Mouse (Mus musculus) forebrain, embryonic 11.5 days (tissue): ENCODE results near the gene Tigd4. TPM values are rescaled to one million over a fixed set of nuclear protein-coding genes. Genes with fewer than 3 reads are reported as not detected.

Source experiments
- ATAC-seq: fragments of 200-750 bp; cut with Nextera tagmentation; replicated peaks from 2 replicates; pipeline ENCODE4 v1.8.0; 2017; ENCODE audit warnings: moderate TSS enrichment; ENCODE audit not compliant: low FRiP score
- DNase-seq: peaks from one replicate; pipeline ENCODE4 v3.0.0-alpha.2; 2017; ENCODE audit warnings: low spot score
- H3K27ac ChIP-seq: fragments of 300-500 bp; sonication (generic); 2 replicates; pipeline ENCODE4 v1.5.1; 2014; ENCODE audit warnings: low read depth, low read length
- H3K27me3 ChIP-seq: fragments of 300-500 bp; sonication (generic); 2 replicates; pipeline ENCODE4 v1.6.1; 2014; ENCODE audit warnings: mild to moderate bottlenecking, low read length, mixed read lengths; ENCODE audit not compliant: control insufficient read depth, insufficient read depth
- H3K36me3 ChIP-seq: fragments of 300-500 bp; sonication (generic); 2 replicates; pipeline ENCODE4 v1.6.1; 2014; ENCODE audit warnings: mild to moderate bottlenecking, low read length, moderate library complexity, mixed read lengths; ENCODE audit not compliant: control insufficient read depth, insufficient read depth
- H3K4me1 ChIP-seq: fragments of 300-500 bp; sonication (generic); replicated peaks from 2 replicates; pipeline ENCODE4 v1.6.1; 2014; ENCODE audit warnings: low read length, mixed read lengths; ENCODE audit not compliant: control insufficient read depth, insufficient read depth
- H3K4me2 ChIP-seq: fragments of 300-500 bp; sonication (generic); 2 replicates; pipeline ENCODE4 v1.6.1; 2014; ENCODE audit warnings: low read depth, mild to moderate bottlenecking, low read length, moderate library complexity, mixed read lengths; ENCODE audit not compliant: severe bottlenecking
- H3K4me3 ChIP-seq: fragments of 300-500 bp; sonication (generic); 2 replicates; pipeline ENCODE4 v1.5.1; 2014; ENCODE audit warnings: low read depth, low read length
- H3K9ac ChIP-seq: fragments of 300-500 bp; sonication (generic); 2 replicates; pipeline ENCODE4 v1.6.1; 2014; ENCODE audit warnings: low read length
- H3K9me3 ChIP-seq: fragments of 300-500 bp; sonication (generic); 2 replicates; pipeline ENCODE4 v1.6.1; 2016; ENCODE audit warnings: low read length, mixed read lengths; ENCODE audit not compliant: control insufficient read depth
- WGBS: fragments of 180-500 bp; shearing (Covaris S2); extraction: QIAGEN DNeasy Blood & Tissue Kit; methylation state at CpG from one replicate; pipeline ENCODE4 v1.1.7; 2014; 5-methylcytosine and 5-hydroxymethylcytosine counted together
- polyA plus RNA-seq: library from polyadenylated mRNA; unstranded; fragments of >200 nt; fragmentation: Nextera tagmentation; extraction: Ambion mirVana; gene quantifications from 2 replicates; pipeline ENCODE4 v1.2.1, GENCODE M21; 2014

Tigd4 gene
- polyA plus RNA-seq, 1 experiment from 2014 or later = not detected

GRCm38 (mm10) chr3:84619056-84619455, 25.7 kb downstream of the Tigd4 start:
- no peak for ATAC-seq
- WGBS = 90% methylated on average over 7 of the region's 7 CpGs
- no peaks in the 10 kb centered on the region for H3K27me3 ChIP-seq

DNA sequence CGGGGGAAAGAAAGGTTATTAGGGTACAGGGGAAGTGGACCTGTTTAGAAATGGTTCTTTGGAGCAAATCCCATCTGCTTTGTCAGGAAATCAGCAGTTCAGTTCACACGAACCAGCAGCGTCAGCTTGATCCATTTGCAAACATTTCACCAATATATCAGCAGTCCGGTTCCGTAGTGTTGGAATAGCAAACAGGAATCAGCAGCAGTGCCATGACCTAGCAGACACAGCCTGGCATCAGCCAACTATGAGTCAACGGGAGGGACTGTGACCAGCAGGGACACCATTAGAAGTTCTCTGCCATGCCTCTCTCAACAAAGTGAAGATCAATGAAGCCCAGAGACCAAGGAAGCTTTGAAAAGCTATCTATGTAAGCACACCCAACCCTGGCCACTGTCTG, 26.4 kb downstream of the Tigd4 start:
- Histone ChIP-seq H3K9me3 (no peaks in the 10 kb centered on the region), H3K36me3 (no peaks in the 10 kb centered on the region), H3K9ac (no peak overlapping the region), H3K27me3 (no peaks in the 10 kb centered on the region), H3K4me3 (no peak overlapping the region), H3K4me2 (no peak overlapping the region), H3K27ac (no peak overlapping the region), H3K4me1 (no peaks in the 10 kb centered on the region)
- DNase-seq = no peak
- 97% methylated on average over 6 of the region's 6 CpGs for WGBS
- no peak for ATAC-seq

More at GRCm38 (mm10) chr3:84619056-84619455, 25.7 kb downstream of the Tigd4 start:
- Histone ChIP-seq H3K4me2 (no peak overlapping the region), H3K9me3 (no peaks in the 10 kb centered on the region), H3K4me1 (no peaks in the 10 kb centered on the region), H3K4me3 (no peak overlapping the region), H3K9ac (no peak overlapping the region), H3K36me3 (no peaks in the 10 kb centered on the region), H3K27ac (no peak overlapping the region)
- DNase-seq = no peak

- Histone ChIP-seq H3K36me3 (no peaks in the 10 kb centered on the region), H3K9ac (no peak overlapping the region), H3K27ac (no peak overlapping the region), H3K4me2 (no peak overlapping the region), H3K27me3 (no peaks in the 10 kb centered on the region), H3K9me3 (no peaks in the 10 kb centered on the region), H3K4me1 (no peaks in the 10 kb centered on the region), H3K4me3 (no peak overlapping the region)
- WGBS = 76% methylated on average over 3 of the region's 3 CpGs
- ATAC-seq (no peak), DNase-seq (no peak)
Observed at GRCm38 (mm10) chr3:84622026-84622425, 28.7 kb downstream of the Tigd4 start.

GRCm38 (mm10) chr3:84631586-84631985, 38.2 kb downstream of the Tigd4 start:
- Histone ChIP-seq H3K4me2 (no peak overlapping the region), H3K27ac (no peak overlapping the region), H3K9me3 (no peaks in the 10 kb centered on the region), H3K4me3 (no peak overlapping the region), H3K36me3 (no peaks in the 10 kb centered on the region), H3K4me1 (no peaks in the 10 kb centered on the region), H3K9ac (no peak overlapping the region), H3K27me3 (no peaks in the 10 kb centered on the region)
- 94% methylated on average over 9 of the region's 9 CpGs for WGBS
- DNase-seq = no peak
- no peak for ATAC-seq

GRCm38 (mm10) chr3:84637095-84637494, 43.7 kb downstream of the Tigd4 start:
- WGBS = 87% methylated on average over 6 of the region's 6 CpGs
- no peaks in the 10 kb centered on the region for H3K27me3 ChIP-seq
- H3K9ac ChIP-seq = no peak overlapping the region
- no peak overlapping the region for H3K4me2 ChIP-seq
- no peak for ATAC-seq
- DNase-seq = no peak
- no peak overlapping the region for H3K4me3 ChIP-seq
- no peaks in the 10 kb centered on the region for H3K4me1 ChIP-seq
- no peaks in the 10 kb centered on the region for H3K36me3 ChIP-seq
- H3K9me3 ChIP-seq = no peaks in the 10 kb centered on the region
- H3K27ac ChIP-seq = no peak overlapping the region

- no peaks in the 10 kb centered on the region for H3K27me3 ChIP-seq
- WGBS = 71% methylated on average over 12 of the region's 12 CpGs
- no peak for ATAC-seq
- H3K4me1 ChIP-seq = no peaks in the 10 kb centered on the region
- H3K36me3 ChIP-seq = no peaks in the 10 kb centered on the region
- H3K9me3 ChIP-seq = no peaks in the 10 kb centered on the region
- H3K27ac ChIP-seq = no peak overlapping the region
- no peak overlapping the region for H3K4me2 ChIP-seq
- DNase-seq = no peak
- no peak overlapping the region for H3K4me3 ChIP-seq
- H3K9ac ChIP-seq = no peak overlapping the region
Observed at GRCm38 (mm10) chr3:84637890-84638578, 44.7 kb downstream of the Tigd4 start.

- H3K27me3 ChIP-seq = no peaks in the 10 kb centered on the region
- no peaks in the 10 kb centered on the region for H3K4me1 ChIP-seq
- H3K36me3 ChIP-seq = no peaks in the 10 kb centered on the region
- no peaks in the 10 kb centered on the region for H3K9me3 ChIP-seq
- no peak overlapping the region for H3K9ac ChIP-seq
- ATAC-seq (no peak), DNase-seq (no peak)
- no peak overlapping the region for H3K4me3 ChIP-seq
- H3K4me2 ChIP-seq = no peak overlapping the region
- H3K27ac ChIP-seq = no peak overlapping the region
- WGBS = 83% methylated on average over 4 of the region's 4 CpGs
Observed at GRCm38 (mm10) chr3:84638858-84639257, 45.5 kb downstream of the Tigd4 start.

- Histone ChIP-seq H3K27ac (no peak overlapping the region), H3K27me3 (no peaks in the 10 kb centered on the region)
Observed at GRCm38 (mm10) chr3:84639767-84640500, 46.6 kb downstream of the Tigd4 start.

DNA sequence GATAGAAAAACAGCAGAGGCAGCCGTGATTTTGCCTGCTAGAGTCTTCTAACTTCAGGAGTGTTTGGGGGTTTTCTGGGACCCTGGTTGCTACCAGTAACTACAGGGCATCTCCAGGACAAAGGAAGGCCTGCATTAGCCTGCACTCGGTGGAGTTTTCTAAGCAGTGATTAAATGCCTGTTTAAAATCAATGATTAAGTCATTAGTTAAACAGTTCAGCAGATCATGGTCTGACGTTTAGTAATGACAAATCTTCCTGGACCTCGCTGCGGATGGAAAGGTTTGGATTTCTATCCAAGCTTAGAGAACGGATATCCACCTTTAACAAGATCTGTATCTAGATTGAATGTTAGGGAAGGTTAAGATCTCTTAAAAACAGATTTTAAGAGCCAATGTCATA, 47.2 kb downstream of the Tigd4 start:
- WGBS = 53% methylated on average over 6 of the region's 6 CpGs
- H3K4me3 ChIP-seq = no peak overlapping the region
- H3K36me3 ChIP-seq = no peaks in the 10 kb centered on the region
- H3K4me1 ChIP-seq = no peaks in the 10 kb centered on the region
- H3K27me3 ChIP-seq = no peaks in the 10 kb centered on the region
- no peak for DNase-seq
- H3K27ac ChIP-seq = no peak overlapping the region
- no peak for ATAC-seq
- no peak overlapping the region for H3K9ac ChIP-seq
- H3K4me2 ChIP-seq = no peak overlapping the region
- no peaks in the 10 kb centered on the region for H3K9me3 ChIP-seq

More at GRCm38 (mm10) chr3:84639767-84640500, 46.6 kb downstream of the Tigd4 start:
- no peaks in the 10 kb centered on the region for H3K4me1 ChIP-seq
- WGBS = 46% methylated on average over 11 of the region's 11 CpGs
- no peak overlapping the region for H3K4me2 ChIP-seq
- no peak overlapping the region for H3K4me3 ChIP-seq
- no peaks in the 10 kb centered on the region for H3K36me3 ChIP-seq
- DNase-seq = no peak
- no peaks in the 10 kb centered on the region for H3K9me3 ChIP-seq
- H3K9ac ChIP-seq = no peak overlapping the region
- no peak for ATAC-seq
